Mouse (Mus musculus): ENCODE measurements around the gene Dzank1.

Dzank1 gene

GRCm38 (mm10) chr2:144526981-144527820, at the start of gene Dzank1, which contains the start of gene Polr3f:
TSS of gene Dzank1 (minus strand) at chr2:144527414.
TSS of gene Polr3f (plus strand) at chr2:144527718.
- DNase-seq, result peak; percentile 98 to 99

- DNase-seq, result peak; percentile 98 to 99
Measured at GRCm38 (mm10) chr2:144555820-144556552, 28.8 kb upstream of the Dzank1 start, which contains the start of gene Sec23b. TSS of gene Sec23b (plus strand) at chr2:144556229.

- no peak for DNase-seq
Measured at GRCm38 (mm10) chr2:144555286-144555819, 28.1 kb upstream of the Dzank1 start.

GRCm38 (mm10) chr2:144553905-144554304, 26.7 kb upstream of the Dzank1 start:
- no peak for DNase-seq

GRCm38 (mm10) chr2:144550529-144550928, 23.3 kb upstream of the Dzank1 start, which contains the start of gene Rbbp9:
TSS of gene Rbbp9 (minus strand) at chr2:144550869.
- DNase-seq, result peak; percentile 70 to 82

GRCm38 (mm10) chr2:144547559-144547958, 20.3 kb upstream of the Dzank1 start:
- DNase-seq, result no peak

GRCm38 (mm10) chr2:144545481-144545880, 18.3 kb upstream of the Dzank1 start:
- peak; percentile 45 to 79 for DNase-seq

GRCm38 (mm10) chr2:144545061-144545460, 17.8 kb upstream of the Dzank1 start:
- DNase-seq, result no peak

- DNase-seq, result peak; percentile 67 to 81
Measured at GRCm38 (mm10) chr2:144544630-144545029, 17.4 kb upstream of the Dzank1 start.

- no peak for DNase-seq
Measured at GRCm38 (mm10) chr2:144543670-144544069, 16.5 kb upstream of the Dzank1 start.

GRCm38 (mm10) chr2:144541246-144541645, 14.0 kb upstream of the Dzank1 start:
- no peak for DNase-seq

- DNase-seq, result peak; percentile 47 to 69
Measured at GRCm38 (mm10) chr2:144537123-144537522, 9.9 kb upstream of the Dzank1 start.

- no peak for DNase-seq
Measured at GRCm38 (mm10) chr2:144527821-144528174, 584 bp upstream of the Dzank1 start.

- no peak for DNase-seq
Measured at GRCm38 (mm10) chr2:144525856-144526255, 1.4 kb downstream of the Dzank1 start.

- DNase-seq, result no peak
Measured at GRCm38 (mm10) chr2:144519772-144520171, 7.4 kb downstream of the Dzank1 start.

- DNase-seq, result no peak
Measured at GRCm38 (mm10) chr2:144514619-144515018, 12.6 kb downstream of the Dzank1 start.

- peak in 1 of 2 experiments; percentile 9 for DNase-seq
Measured at GRCm38 (mm10) chr2:144502134-144502533, 25.1 kb downstream of the Dzank1 start.

GRCm38 (mm10) chr2:144489342-144489741, 37.9 kb downstream of the Dzank1 start:
- no peak for DNase-seq

GRCm38 (mm10) chr2:144487476-144487875, 39.7 kb downstream of the Dzank1 start:
- no peak for DNase-seq

GRCm38 (mm10) chr2:144485439-144485838, 41.8 kb downstream of the Dzank1 start:
- DNase-seq, result no peak

- no peak for DNase-seq
Measured at GRCm38 (mm10) chr2:144484084-144484483, 43.1 kb downstream of the Dzank1 start.

- DNase-seq, result peak in 1 of 2 experiments; percentile 25
Measured at GRCm38 (mm10) chr2:144479421-144479820, 47.8 kb downstream of the Dzank1 start.

- DNase-seq, result peak; percentile 16 to 35
Measured at GRCm38 (mm10) chr2:144467203-144467602, 60.0 kb downstream of the Dzank1 start.
